Mouse (Mus musculus): ENCODE data around the gene Plekha6. TPM values are rescaled to one million over a fixed set of nuclear protein-coding genes. Genes with fewer than 3 reads are reported as not detected.

Gene Plekha6
- polyA plus RNA-seq, 1 experiment = 104 TPM

- WGBS = 87% methylated on average over 6 of the region's 6 CpGs
- Histone ChIP-seq H3K4me1 (ENCODE audit: control insufficient read depth, insufficient read depth, insufficient read length, low read length) (peaks cover 16% of the 10 kb centered on the region), H3K27ac (ENCODE audit: insufficient read depth, low read depth, low read length) (no peak overlapping the region), H3K4me3 (ENCODE audit: low read depth, low read length) (no peak overlapping the region), H3K27me3 (ENCODE audit: control insufficient read depth, insufficient read depth, low read length) (no peaks in the 10 kb centered on the region), H3K36me3 (ENCODE audit: control insufficient read depth, insufficient read depth, low read length) (peaks cover 63% of the 10 kb centered on the region)
- TF ChIP-seq POLR2A (IDR thresholded peaks at IDR 0.05; ENCODE audit: low read depth, low read length) (no peak), CTCF (IDR thresholded peaks at IDR 0.05; ENCODE audit: extremely low read depth, insufficient read length, insufficient replicate concordance, low read depth, low read length) (no peak)
These were observed 98.6 kb downstream of the Plekha6 start for GRCm38 (mm10) chr1:133262628-133263027.

- Histone ChIP-seq H3K4me3 (ENCODE audit: low read depth, low read length) (no peak overlapping the region), H3K27ac (ENCODE audit: insufficient read depth, low read depth, low read length) (no peak overlapping the region), H3K36me3 (ENCODE audit: control insufficient read depth, insufficient read depth, low read length) (peaks cover 68% of the 10 kb centered on the region), H3K27me3 (ENCODE audit: control insufficient read depth, insufficient read depth, low read length) (no peaks in the 10 kb centered on the region), H3K4me1 (ENCODE audit: control insufficient read depth, insufficient read depth, insufficient read length, low read length) (peaks cover 16% of the 10 kb centered on the region)
- WGBS = 79% methylated on average over 7 of the region's 7 CpGs
- no peak for TF ChIP-seq POLR2A (IDR thresholded peaks at IDR 0.05; ENCODE audit: low read depth, low read length)
- no peak for TF ChIP-seq CTCF (IDR thresholded peaks at IDR 0.05; ENCODE audit: extremely low read depth, insufficient read length, insufficient replicate concordance, low read depth, low read length)
These were observed 99.1 kb downstream of the Plekha6 start for GRCm38 (mm10) chr1:133263134-133263533.

- peaks cover 16% of the 10 kb centered on the region for H3K4me1 ChIP-seq (ENCODE audit: control insufficient read depth, insufficient read depth, insufficient read length, low read length)
- H3K27me3 ChIP-seq (ENCODE audit: control insufficient read depth, insufficient read depth, low read length) = no peaks in the 10 kb centered on the region
- H3K27ac ChIP-seq (ENCODE audit: insufficient read depth, low read depth, low read length) = peak overlapping the region; percentile 68
- H3K36me3 ChIP-seq (ENCODE audit: control insufficient read depth, insufficient read depth, low read length) = peaks cover 69% of the 10 kb centered on the region
- TF ChIP-seq CTCF (IDR thresholded peaks at IDR 0.05; ENCODE audit: extremely low read depth, insufficient read length, insufficient replicate concordance, low read depth, low read length) (no peak), POLR2A (IDR thresholded peaks at IDR 0.05; ENCODE audit: low read depth, low read length) (no peak)
- WGBS = 68% methylated on average over 12 of the region's 12 CpGs
- no peak overlapping the region for H3K4me3 ChIP-seq (ENCODE audit: low read depth, low read length)
These were observed 100.4 kb downstream of the Plekha6 start for GRCm38 (mm10) chr1:133264367-133264766.

- Histone ChIP-seq H3K27ac (ENCODE audit: insufficient read depth, low read depth, low read length) (peak overlapping the region; percentile 85), H3K4me3 (ENCODE audit: low read depth, low read length) (no peak overlapping the region), H3K27me3 (ENCODE audit: control insufficient read depth, insufficient read depth, low read length) (no peaks in the 10 kb centered on the region), H3K36me3 (ENCODE audit: control insufficient read depth, insufficient read depth, low read length) (peaks cover 70% of the 10 kb centered on the region), H3K4me1 (ENCODE audit: control insufficient read depth, insufficient read depth, insufficient read length, low read length) (peaks cover 16% of the 10 kb centered on the region)
- TF ChIP-seq POLR2A (IDR thresholded peaks at IDR 0.05; ENCODE audit: low read depth, low read length) = no peak
- WGBS = 19% methylated on average over 11 of the region's 11 CpGs
These were observed 101.2 kb downstream of the Plekha6 start for GRCm38 (mm10) chr1:133265114-133265766.

GRCm38 (mm10) chr1:133267094-133267493 lies 103.1 kb downstream of the Plekha6 start:
- no peak overlapping the region for H3K27ac ChIP-seq (ENCODE audit: insufficient read depth, low read depth, low read length)
- no peak overlapping the region for H3K4me3 ChIP-seq (ENCODE audit: low read depth, low read length)
- WGBS = 79% methylated on average over 3 of the region's 3 CpGs
- H3K27me3 ChIP-seq (ENCODE audit: control insufficient read depth, insufficient read depth, low read length) = no peaks in the 10 kb centered on the region
- H3K36me3 ChIP-seq (ENCODE audit: control insufficient read depth, insufficient read depth, low read length) = peaks cover 74% of the 10 kb centered on the region
- peaks cover 16% of the 10 kb centered on the region for H3K4me1 ChIP-seq (ENCODE audit: control insufficient read depth, insufficient read depth, insufficient read length, low read length)
- TF ChIP-seq CTCF (IDR thresholded peaks at IDR 0.05; ENCODE audit: extremely low read depth, insufficient read length, insufficient replicate concordance, low read depth, low read length) (no peak), POLR2A (IDR thresholded peaks at IDR 0.05; ENCODE audit: low read depth, low read length) (no peak)

GRCm38 (mm10) chr1:133267813-133268492 lies 103.9 kb downstream of the Plekha6 start:
- Histone ChIP-seq H3K36me3 (ENCODE audit: control insufficient read depth, insufficient read depth, low read length) (peaks cover 74% of the 10 kb centered on the region), H3K27ac (ENCODE audit: insufficient read depth, low read depth, low read length) (no peak overlapping the region), H3K4me3 (ENCODE audit: low read depth, low read length) (no peak overlapping the region), H3K4me1 (ENCODE audit: control insufficient read depth, insufficient read depth, insufficient read length, low read length) (peaks cover 16% of the 10 kb centered on the region), H3K27me3 (ENCODE audit: control insufficient read depth, insufficient read depth, low read length) (no peaks in the 10 kb centered on the region)
- no peak for TF ChIP-seq CTCF (IDR thresholded peaks at IDR 0.05; ENCODE audit: extremely low read depth, insufficient read length, insufficient replicate concordance, low read depth, low read length)
- WGBS = 68% methylated on average over 10 of the region's 10 CpGs

GRCm38 (mm10) chr1:133268503-133268902 lies 104.5 kb downstream of the Plekha6 start:
- peaks cover 73% of the 10 kb centered on the region for H3K36me3 ChIP-seq (ENCODE audit: control insufficient read depth, insufficient read depth, low read length)
- WGBS = 91% methylated on average over 3 of the region's 3 CpGs
- no peak for TF ChIP-seq CTCF (IDR thresholded peaks at IDR 0.05; ENCODE audit: extremely low read depth, insufficient read length, insufficient replicate concordance, low read depth, low read length)

More at GRCm38 (mm10) chr1:133268503-133268902, 104.5 kb downstream of the Plekha6 start:
- H3K4me3 ChIP-seq (ENCODE audit: low read depth, low read length) = no peak overlapping the region
- H3K4me1 ChIP-seq (ENCODE audit: control insufficient read depth, insufficient read depth, insufficient read length, low read length) = peaks cover 16% of the 10 kb centered on the region
- H3K27ac ChIP-seq (ENCODE audit: insufficient read depth, low read depth, low read length) = no peak overlapping the region
- H3K27me3 ChIP-seq (ENCODE audit: control insufficient read depth, insufficient read depth, low read length) = no peaks in the 10 kb centered on the region

Data from small intestine, adult 2 months (tissue).